In the genomic region with DNA sequence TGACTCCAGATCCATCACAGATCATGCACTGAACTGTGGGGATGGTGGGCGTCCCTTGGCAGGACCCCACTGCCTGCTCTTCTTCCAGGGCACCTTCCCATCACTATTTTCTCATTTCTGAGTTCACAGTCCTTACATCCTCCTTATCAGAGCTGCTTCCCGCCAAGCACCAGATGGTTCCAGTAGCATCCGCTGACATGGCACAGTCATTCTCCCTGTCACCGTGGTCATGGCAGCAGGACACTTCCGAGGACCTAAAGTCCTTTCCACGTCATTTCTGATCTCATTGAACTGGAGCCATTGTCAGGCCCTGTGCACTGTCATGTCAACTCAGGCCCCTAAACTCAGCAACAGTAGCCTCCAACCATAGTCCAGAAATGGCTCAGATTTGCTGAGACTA, we compare ENCODE assay signal across 26 mouse cellular contexts.
DNase-seq lines count a peak whose midpoint lies in the region; ATAC-seq lines count a peak whose summit lies in the region.
"Had no signal": no experiment of that assay in that cellular context is flagged by ENCODE, and none has a peak within 500 bp of the region (broad histone marks: within the 10 kb centered on the region; RNA-seq: fewer than 3 reads in every experiment).

No protein-coding gene starts in this region.

- H3K36me3 ChIP-seq in midbrain, embryonic 11.5 days (ENCODE audit: control insufficient read depth, insufficient read depth, low read length): no peaks in the 10 kb centered on the region
- H3K36me3 ChIP-seq in midbrain, embryonic 10.5 days: peaks cover 33% of the 10 kb centered on the region
- H3K36me3 ChIP-seq: embryonic facial prominence, embryonic 12.5 days; embryonic facial prominence, embryonic 15.5 days; heart, embryonic 10.5 days; intestine, embryonic 15.5 days had no signal

- H3K9ac ChIP-seq in midbrain, embryonic 11.5 days (ENCODE audit: low read length): no peak overlapping the region
- H3K9ac ChIP-seq: embryonic facial prominence, embryonic 12.5 days; embryonic facial prominence, embryonic 15.5 days; forebrain, postnatal 0 days; heart, embryonic 13.5 days; hindbrain, embryonic 12.5 days; intestine, embryonic 15.5 days had no signal

- H3K4me3 ChIP-seq in midbrain, embryonic 11.5 days (ENCODE audit: low read depth, low read length): no peak overlapping the region
- no peak overlapping the region for H3K4me3 ChIP-seq in midbrain, embryonic 10.5 days
- H3K4me3 ChIP-seq: embryonic facial prominence, embryonic 12.5 days; embryonic facial prominence, embryonic 15.5 days; gastrocnemius, adult 2 months; heart, adult 2 months; heart, embryonic 10.5 days; heart, embryonic 13.5 days; hindbrain, embryonic 12.5 days; intestine, embryonic 15.5 days had no signal

- H3K9me3 ChIP-seq in midbrain, embryonic 11.5 days (ENCODE audit: control insufficient read depth, low read length): no peaks in the 10 kb centered on the region
- no peaks in the 10 kb centered on the region for H3K9me3 ChIP-seq in midbrain, embryonic 10.5 days (replicated peaks)
- H3K9me3 ChIP-seq: embryonic facial prominence, embryonic 12.5 days; embryonic facial prominence, embryonic 15.5 days; heart, embryonic 10.5 days; heart, embryonic 13.5 days; hindbrain, embryonic 12.5 days; intestine, embryonic 15.5 days had no signal

- no peaks in the 10 kb centered on the region for H3K27me3 ChIP-seq in midbrain, embryonic 11.5 days (ENCODE audit: control insufficient read depth, insufficient read depth, low read length)
- H3K27me3 ChIP-seq in midbrain, embryonic 10.5 days (ENCODE audit: low read depth, poor library complexity, severe bottlenecking): peaks cover 18% of the 10 kb centered on the region; the same call in 1 of the 2 replicates
- H3K27me3 ChIP-seq: embryonic facial prominence, embryonic 12.5 days; embryonic facial prominence, embryonic 15.5 days; heart, embryonic 13.5 days; intestine, embryonic 15.5 days; Patski had no signal

- H3K4me1 ChIP-seq in midbrain, embryonic 11.5 days (ENCODE audit: control insufficient read depth, insufficient read depth, low read length): peaks cover 30% of the 10 kb centered on the region
- H3K4me1 ChIP-seq in midbrain, embryonic 10.5 days: peaks cover 52% of the 10 kb centered on the region
- H3K4me1 ChIP-seq: intestine, embryonic 15.5 days had no signal

- no peak overlapping the region for H3K4me2 ChIP-seq in midbrain, embryonic 11.5 days
- H3K4me2 ChIP-seq: embryonic facial prominence, embryonic 12.5 days; embryonic facial prominence, embryonic 15.5 days; heart, embryonic 13.5 days; hindbrain, embryonic 12.5 days; intestine, embryonic 15.5 days had no signal

- no peak for DNase-seq in cerebellum, postnatal 4 days (ENCODE audit: low spot score in 2 of 2)
- DNase-seq in midbrain, embryonic 11.5 days (ENCODE audit: low spot score, missing footprints): peak; percentile 31
- DNase-seq in midbrain, embryonic 10.5 days (ENCODE audit: low spot score): no peak
- DNase-seq in cerebellum, adult 9-10 months: peak; percentile 50
- peak; percentile 26 to 33 for DNase-seq in cerebellum, postnatal 36 days
- DNase-seq in thymus, adult 18-20 months: no peak
- no peak for DNase-seq in MN1 (ENCODE audit: low spot score)
- DNase-seq: adrenal gland, postnatal 10 days; forebrain, postnatal 0 days; gastrocnemius, postnatal 36 days; heart, adult 2 months; heart, postnatal 14 days; heart, postnatal 4 days; kidney, adult 11 months; kidney, adult 8-10 months had no signal

- no peak overlapping the region for H3K27ac ChIP-seq in midbrain, embryonic 11.5 days (ENCODE audit: low read depth, low read length)
- H3K27ac ChIP-seq in midbrain, embryonic 10.5 days (replicated peaks): no peak overlapping the region
- H3K27ac ChIP-seq: embryonic facial prominence, embryonic 12.5 days; embryonic facial prominence, embryonic 15.5 days; gastrocnemius, adult 2 months; heart, adult 2 months; heart, embryonic 10.5 days; heart, embryonic 13.5 days; hindbrain, embryonic 12.5 days; intestine, embryonic 15.5 days had no signal

- 90% methylated on average over 6 of the region's 6 CpGs for WGBS in midbrain, embryonic 11.5 days
- WGBS in midbrain, embryonic 10.5 days: 94% methylated on average over 6 of the region's 6 CpGs

- peak; percentile 36; the same call in 1 of the 2 replicates for ATAC-seq in cerebellum, adult (ENCODE audit: insufficient number of reproducible peaks, low FRiP score, low TSS enrichment)
- ATAC-seq in midbrain, embryonic 11.5 days (ENCODE audit: low FRiP score): no peak
- ATAC-seq: forebrain, embryonic 14.5 days; forebrain, postnatal 0 days; hindbrain, embryonic 16.5 days; intestine, embryonic 15.5 days; Patski had no signal

Comparison
In these comparisons a context has a peak if more than half of its experiments do, and no peak if none do; other contexts are left out.
1. DNase-seq: peak in midbrain, embryonic 11.5 days (single experiment), cerebellum, adult 9-10 months (single experiment) and cerebellum, postnatal 36 days (2 of 2); none in cerebellum, postnatal 4 days (0 of 2), midbrain, embryonic 10.5 days (single experiment), thymus, adult 18-20 months (0 of 2) and MN1 (single experiment).